Mouse (Mus musculus) bone marrow, adult 2 months (tissue): Measurements from ENCODE around the gene Tas2r135. TPM values are rescaled to one million over a fixed set of nuclear protein-coding genes. Genes with fewer than 3 reads are reported as not detected.

Source experiments
- H3K27ac ChIP-seq: fragments of 200-500 bp; 2 replicates; pipeline ENCODE4 v1.5.1; 2012; ENCODE audit warnings: low read depth, mild to moderate bottlenecking, control low read depth, inconsistent platforms, low read length; ENCODE audit not compliant: control insufficient read depth, poor library complexity, insufficient read depth
- H3K4me1 ChIP-seq: fragments of 200-500 bp; 2 replicates; pipeline ENCODE4 v1.6.1; 2011; ENCODE audit warnings: low read length; ENCODE audit not compliant: control insufficient read depth, insufficient read depth
- H3K4me3 ChIP-seq: fragments of 200-500 bp; replicated peaks from 2 replicates; pipeline ENCODE3; 2011; ENCODE audit warnings: mild to moderate bottlenecking, low read depth, low read length, control low read depth; ENCODE audit not compliant: control insufficient read depth
- CTCF ChIP-seq: fragments of 200-500 bp; IDR thresholded peaks from 2 replicates; pipeline ENCODE4 v1.5.1; 2011; ENCODE audit warnings: low read length, control low read depth; ENCODE audit not compliant: control insufficient read depth, insufficient read depth
- POLR2A ChIP-seq: fragments of 200-500 bp; IDR thresholded peaks from 2 replicates; pipeline ENCODE4 v1.6.1; 2011; ENCODE audit warnings: low read depth, mild to moderate bottlenecking, control low read depth, low read length, borderline replicate concordance; ENCODE audit not compliant: control insufficient read depth
- WGBS: fragments of 180-500 bp; shearing (Covaris S2); methylation state at CpG from one replicate; pipeline ENCODE4 v1.1.7; 2018; 5-methylcytosine and 5-hydroxymethylcytosine counted together
- polyA plus RNA-seq: library from polyadenylated mRNA; stranded (reverse); fragments of >200 nt; gene quantifications from 2 replicates; pipeline ENCODE4 v1.2.4, GENCODE M21; 2011; ENCODE audit warnings: low replicate concordance; ENCODE audit not compliant: missing spikeins, insufficient read depth, insufficient read length

The Tas2r135 gene
- polyA plus RNA-seq, 1 experiment: not detected

DNA sequence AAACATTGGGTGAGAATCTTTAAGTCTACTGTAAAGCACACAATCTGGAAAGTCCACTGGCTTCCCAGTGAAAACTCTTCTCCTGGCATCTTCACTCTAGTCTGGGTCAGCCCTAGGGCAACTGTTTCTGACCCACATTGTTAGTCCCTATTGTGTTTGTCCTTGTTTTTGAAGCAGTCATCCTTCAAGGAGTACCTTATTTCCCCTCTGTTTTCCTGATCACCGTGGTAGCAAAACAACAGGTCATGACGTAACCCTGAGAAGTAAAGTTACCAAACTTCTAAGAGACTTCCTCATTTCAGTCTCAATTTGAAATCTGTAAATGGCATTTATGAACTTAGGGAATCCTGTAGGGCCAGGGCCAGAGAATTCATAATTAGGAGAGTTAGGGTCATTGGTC lies 16.2 kb downstream of the Tas2r135 start:
- 7% methylated on average over 2 of the region's 2 CpGs for WGBS
- H3K27ac ChIP-seq: no peak overlapping the region
- H3K4me3 ChIP-seq: no peak overlapping the region
- no peak for TF ChIP-seq POLR2A
- TF ChIP-seq CTCF: no peak
- no peaks in the 10 kb centered on the region; the same call in 1 of the 2 replicates for H3K4me1 ChIP-seq

- no peak overlapping the region for H3K4me3 ChIP-seq
- WGBS: 35% methylated on average over 3 of the region's 3 CpGs
- no peaks in the 10 kb centered on the region; the same call in 1 of the 2 replicates for H3K4me1 ChIP-seq
- TF ChIP-seq POLR2A: no peak
- no peak for TF ChIP-seq CTCF
- H3K27ac ChIP-seq: no peak overlapping the region
Measured at GRCm38 (mm10) chr6:42424472-42424871, 19.2 kb downstream of the Tas2r135 start.

GRCm38 (mm10) chr6:42426337-42426736 lies 21.1 kb downstream of the Tas2r135 start:
- 68% methylated on average over 4 of the region's 4 CpGs for WGBS
- Histone ChIP-seq H3K27ac (no peak overlapping the region), H3K4me1 (no peaks in the 10 kb centered on the region), H3K4me3 (no peak overlapping the region)
- TF ChIP-seq CTCF (no peak), POLR2A (no peak)

GRCm38 (mm10) chr6:42433554-42433953 lies 28.3 kb downstream of the Tas2r135 start:
- H3K4me1 ChIP-seq: no peaks in the 10 kb centered on the region
- TF ChIP-seq CTCF (no peak), POLR2A (no peak)
- WGBS: 24% methylated on average over 2 of the region's 2 CpGs
- no peak overlapping the region for H3K4me3 ChIP-seq
- H3K27ac ChIP-seq: no peak overlapping the region

GRCm38 (mm10) chr6:42434446-42434845 lies 29.2 kb downstream of the Tas2r135 start, which contains the start of gene Tas2r126:
Tas2r126 (plus strand) TSS chr6:42434535.
- H3K27ac ChIP-seq: no peak within 1 kb of the TSS
- H3K4me3 ChIP-seq: no peak within 1 kb of the TSS
- H3K4me1 ChIP-seq: no peaks in the 10 kb centered on the region
- TF ChIP-seq CTCF (no peak), POLR2A (no peak)
- 57% methylated on average over 6 of the region's 6 CpGs for WGBS

DNA sequence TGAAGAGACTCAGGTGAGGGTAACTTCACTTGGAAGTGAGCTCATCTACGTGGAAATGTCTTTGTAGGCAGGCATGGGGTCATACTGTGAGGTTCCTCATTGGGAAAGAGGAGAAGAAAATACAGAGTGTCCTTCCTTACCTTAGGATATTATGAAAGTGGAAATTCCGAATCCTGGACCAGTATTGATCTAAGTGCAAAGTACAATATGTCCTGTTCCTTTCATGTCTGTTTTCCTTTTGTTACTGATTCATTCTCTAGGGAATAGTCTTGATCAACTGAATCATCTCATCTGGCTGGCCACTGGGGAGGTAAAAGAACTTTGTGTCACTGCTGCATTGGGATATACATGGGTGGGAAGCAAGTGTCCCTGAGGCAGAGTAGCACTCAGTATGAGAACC lies 30.3 kb downstream of the Tas2r135 start:
- no peaks in the 10 kb centered on the region for H3K4me1 ChIP-seq
- 64% methylated on average over 2 of the region's 2 CpGs for WGBS
- TF ChIP-seq POLR2A (no peak), CTCF (no peak)
- H3K4me3 ChIP-seq: no peak overlapping the region
- H3K27ac ChIP-seq: no peak overlapping the region

DNA sequence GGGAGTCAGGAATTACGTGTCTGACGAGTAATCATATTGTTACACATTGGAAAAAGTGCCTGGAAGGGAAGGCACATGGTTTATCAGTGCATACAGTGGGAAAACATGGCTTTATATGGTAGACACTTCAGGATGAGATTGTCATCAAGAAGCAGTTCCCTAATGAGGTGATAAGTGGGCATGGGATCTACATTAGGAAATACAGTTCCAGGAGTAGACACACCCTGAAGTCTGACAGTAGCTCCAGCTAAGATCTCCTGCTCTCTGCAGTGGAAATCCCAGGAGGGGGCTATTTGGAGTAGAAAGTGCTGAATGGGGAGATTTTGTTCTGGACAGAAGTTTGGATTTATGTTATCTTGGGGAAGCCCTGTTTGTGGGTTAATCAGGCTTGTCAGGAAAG lies 36.2 kb downstream of the Tas2r135 start:
- H3K27ac ChIP-seq: no peak overlapping the region
- no peak for TF ChIP-seq POLR2A
- TF ChIP-seq CTCF: no peak
- H3K4me1 ChIP-seq: no peaks in the 10 kb centered on the region
- no peak overlapping the region for H3K4me3 ChIP-seq
- WGBS: 70% methylated on average over 2 of the region's 2 CpGs

GRCm38 (mm10) chr6:42444491-42444890 lies 39.3 kb downstream of the Tas2r135 start:
- H3K27ac ChIP-seq: no peak overlapping the region
- no peak overlapping the region for H3K4me3 ChIP-seq
- WGBS: 80% methylated on average over 2 of the region's 2 CpGs
- H3K4me1 ChIP-seq: no peaks in the 10 kb centered on the region
- no peak for TF ChIP-seq CTCF
- TF ChIP-seq POLR2A: no peak

DNA sequence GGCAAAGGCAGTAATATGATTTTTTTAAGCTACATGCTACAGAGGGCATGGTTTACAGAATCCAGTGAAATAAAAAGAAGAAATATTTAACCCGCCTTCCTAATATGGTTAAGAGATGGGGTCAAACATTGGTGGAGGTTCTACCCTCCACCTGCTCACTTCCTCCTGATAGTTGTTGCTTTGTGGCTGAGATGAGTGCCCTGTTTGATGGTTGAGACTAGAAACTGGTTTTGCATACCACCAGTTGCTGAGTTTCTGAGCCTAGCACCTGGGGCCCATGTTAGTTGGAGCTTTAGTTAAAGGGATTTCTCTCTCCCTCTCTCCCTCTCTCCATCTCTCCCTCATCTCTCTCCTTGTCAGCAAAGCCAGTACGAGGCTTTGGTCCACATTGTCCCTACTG lies 42.1 kb downstream of the Tas2r135 start:
- no peak for TF ChIP-seq POLR2A
- TF ChIP-seq CTCF: no peak
- H3K4me3 ChIP-seq: no peak overlapping the region
- H3K4me1 ChIP-seq: no peaks in the 10 kb centered on the region
- 70% methylated on average over 2 of the region's 2 CpGs for WGBS
- no peak overlapping the region for H3K27ac ChIP-seq

Other genes with a start within 250 kb of the Tas2r135 start
- gene Tas2r144, start 190.1 kb upstream of the Tas2r135 start, polyA plus RNA-seq: not detected in 2 replicates
- gene Gstk1, start 159.5 kb upstream of the Tas2r135 start, polyA plus RNA-seq: 1.3 and 8.3 TPM in 2 replicates
- not detected in 2 replicates for gene Tmem139, start 143.5 kb upstream of the Tas2r135 start, polyA plus RNA-seq
- 20.9 and 27.5 TPM in 2 replicates for gene Casp2, start 140.4 kb upstream of the Tas2r135 start, polyA plus RNA-seq
- gene Clcn1, start 118.7 kb upstream of the Tas2r135 start, polyA plus RNA-seq: 2.1 and 4.2 TPM in 2 replicates
- 0.85 TPM in 1 of 2 replicates, not detected in the other for gene Fam131b, start 80.8 kb upstream of the Tas2r135 start, polyA plus RNA-seq
- 90.3 and 169 TPM in 2 replicates for gene Zyx, start 55.8 kb upstream of the Tas2r135 start, polyA plus RNA-seq
- gene Epha1, start 32.2 kb upstream of the Tas2r135 start, polyA plus RNA-seq: not detected in 2 replicates
- gene Tas2r143, start 5.2 kb upstream of the Tas2r135 start, polyA plus RNA-seq: not detected in 2 replicates
- gene Tas2r126, start 29.1 kb downstream of the Tas2r135 start, polyA plus RNA-seq: not detected in 2 replicates
- gene Olfr458, start 59.8 kb downstream of the Tas2r135 start, polyA plus RNA-seq: not detected in 2 replicates
- gene Olfr457, start 70.9 kb downstream of the Tas2r135 start, polyA plus RNA-seq: not detected in 2 replicates
- not detected in 2 replicates for gene Olfr456, start 81.8 kb downstream of the Tas2r135 start, polyA plus RNA-seq
- gene Olfr455, start 142.2 kb downstream of the Tas2r135 start, polyA plus RNA-seq: not detected in 2 replicates
- gene Tcaf3, start 192.3 kb downstream of the Tas2r135 start, polyA plus RNA-seq: not detected in 2 replicates
- gene Tcaf2, start 239.8 kb downstream of the Tas2r135 start, polyA plus RNA-seq: 1.00 TPM in 1 of 2 replicates, not detected in the other